Mouse (Mus musculus) bone marrow, adult 2 months (tissue): ENCODE results near the gene Cetn4.

Experiments
- CTCF ChIP-seq: fragments of 200-500 bp; IDR thresholded peaks from 2 replicates; pipeline ENCODE4 v1.5.1; 2011; ENCODE audit warnings: low read length, control low read depth; ENCODE audit not compliant: control insufficient read depth, insufficient read depth
- POLR2A ChIP-seq: fragments of 200-500 bp; IDR thresholded peaks from 2 replicates; pipeline ENCODE4 v1.6.1; 2011; ENCODE audit warnings: low read depth, mild to moderate bottlenecking, control low read depth, low read length, borderline replicate concordance; ENCODE audit not compliant: control insufficient read depth

GRCm38 (mm10) chr3:37348221-37349165 lies 36.0 kb upstream of the Cetn4 start, which contains the start of gene Fgf2:
- no peak for TF ChIP-seq CTCF
- TF ChIP-seq POLR2A, result no peak
